Mouse (Mus musculus) urinary bladder, postnatal 25 days (tissue): ENCODE data around the gene Eml2.

ENCODE experiments used
- DNase-seq: peaks from one replicate; pipeline ENCODE4 v3.0.0; 2022; ENCODE audit warnings: low spot score

Eml2 gene

DNA sequence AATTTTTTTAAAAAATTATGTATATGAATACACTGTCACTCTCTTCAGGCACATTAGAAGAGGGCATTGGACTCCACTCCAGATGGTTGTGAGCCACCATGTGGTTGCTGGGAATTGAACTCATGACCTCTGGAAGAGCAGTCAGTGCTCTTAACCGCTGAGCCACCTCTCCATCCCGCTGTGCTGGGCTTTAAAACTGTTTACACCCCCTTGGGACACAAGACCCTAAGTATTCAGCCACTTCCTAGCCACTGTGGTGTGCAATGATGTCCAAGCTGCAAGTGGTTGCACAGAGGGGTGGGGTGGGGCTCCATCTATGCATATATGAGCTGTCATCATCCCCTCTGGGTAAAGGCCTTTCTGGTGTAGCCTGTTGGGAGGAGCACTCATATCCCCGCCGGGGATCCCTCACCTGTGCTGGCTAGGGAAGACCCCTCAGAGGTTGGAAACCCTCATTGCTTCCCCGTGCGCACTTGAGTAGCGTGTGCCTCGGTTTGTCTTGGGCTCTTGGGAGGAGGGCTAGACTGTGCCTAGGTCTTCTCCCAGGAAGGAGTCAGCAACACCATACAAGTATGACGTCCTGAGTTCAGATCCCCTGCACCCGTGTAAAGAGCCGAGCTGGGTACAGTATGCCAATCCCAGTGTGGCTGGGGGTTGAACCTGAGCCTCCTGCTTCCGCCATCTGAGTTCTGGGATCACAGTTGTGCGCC, 32.1 kb downstream of the Eml2 start:
- DNase-seq: no peak

DNA sequence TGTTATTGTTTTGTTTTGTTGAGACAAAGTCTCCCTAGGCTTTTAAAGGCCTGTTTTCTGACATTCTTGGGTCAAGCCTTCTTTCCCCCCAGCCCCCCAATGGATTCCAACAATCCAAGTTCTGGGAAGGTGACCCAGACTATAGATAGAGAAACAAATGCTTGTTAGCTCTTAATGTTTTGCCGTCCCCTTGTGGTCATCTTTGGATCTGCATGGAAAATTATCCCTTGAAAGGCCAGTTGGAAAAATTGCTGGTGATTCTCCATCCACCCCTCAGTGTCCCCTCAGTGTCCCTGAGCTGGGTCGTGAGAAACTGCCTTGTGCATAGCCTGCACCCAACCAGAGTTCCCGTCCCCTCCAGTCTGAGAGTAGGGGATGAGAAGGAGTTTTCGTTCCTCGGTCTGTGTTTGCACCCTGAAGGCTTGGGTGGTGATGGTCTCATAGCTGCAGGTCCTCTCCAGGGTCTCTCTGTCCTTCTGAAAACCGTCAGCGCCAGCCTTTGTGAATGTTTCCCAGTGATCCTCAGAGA, 32.8 kb downstream of the Eml2 start:
- peak; percentile 36 for DNase-seq

DNA sequence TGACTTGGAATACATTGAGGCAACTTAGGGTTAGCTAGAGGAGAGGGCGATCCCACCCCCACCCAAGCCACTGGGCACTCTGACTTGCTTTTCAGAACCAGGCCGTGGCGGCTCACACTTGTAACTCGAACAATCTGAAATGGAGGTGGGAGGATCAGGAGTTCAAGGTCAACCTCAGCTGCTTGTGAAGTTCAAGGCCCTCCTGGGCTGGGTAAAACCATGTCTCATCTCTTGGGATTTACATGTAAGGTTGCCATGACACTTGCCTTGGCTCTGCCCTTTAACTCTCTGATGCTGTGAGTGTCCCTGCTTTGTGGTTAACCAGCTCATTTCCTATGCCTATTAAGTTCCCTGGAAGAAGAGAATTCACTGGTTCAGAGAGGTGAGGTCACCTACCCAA, 33.3 kb downstream of the Eml2 start:
- no peak for DNase-seq

DNA sequence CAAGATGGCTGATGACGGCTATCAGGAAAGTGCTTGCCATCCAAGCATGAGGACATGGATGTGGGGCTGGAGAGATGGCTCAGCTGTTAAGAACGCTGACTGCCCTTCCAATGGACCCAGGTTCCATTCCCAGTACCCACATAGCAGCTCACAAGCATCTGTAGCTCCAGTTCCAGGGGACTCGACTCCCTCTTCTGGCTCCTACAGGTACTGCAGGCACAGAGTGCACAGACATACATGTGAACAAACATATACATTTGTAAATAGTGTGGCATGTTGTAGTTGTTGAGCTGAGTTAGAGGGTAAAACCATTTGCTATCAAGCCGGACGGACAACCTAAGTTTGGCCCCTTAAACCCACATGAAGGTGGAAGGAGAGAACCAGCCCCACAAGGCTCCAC, 33.8 kb downstream of the Eml2 start:
- DNase-seq: no peak

DNA sequence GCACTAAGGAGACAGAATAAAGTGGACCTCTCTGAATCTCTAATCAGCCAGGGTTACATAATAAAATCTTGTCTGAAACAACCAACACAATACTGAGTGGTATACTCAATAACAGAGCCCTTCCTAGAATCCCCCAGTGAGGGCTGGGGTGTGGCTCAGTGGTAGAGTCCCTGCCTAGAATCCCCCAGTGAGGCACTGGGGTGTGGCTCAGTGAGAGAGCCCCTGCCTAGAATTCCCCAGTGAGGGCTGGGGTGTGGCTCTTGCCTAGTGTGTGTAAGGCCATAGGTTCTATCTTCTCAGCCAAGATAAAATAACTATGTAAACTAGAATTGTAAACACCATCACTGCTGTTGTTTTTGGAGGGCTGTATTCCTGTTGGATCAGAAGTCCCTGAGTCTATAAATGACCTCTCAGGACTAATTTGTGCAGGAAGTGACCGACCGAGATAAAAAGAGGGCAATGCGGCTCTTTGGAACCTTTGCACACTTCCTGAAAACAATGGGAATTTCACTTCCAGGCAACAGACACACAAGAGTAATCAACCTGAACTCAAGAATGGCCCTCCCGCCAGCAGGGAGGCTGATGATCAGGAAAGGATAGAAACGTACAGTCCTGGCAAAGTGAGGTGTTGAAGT, 34.9 kb downstream of the Eml2 start:
- no peak for DNase-seq

DNA sequence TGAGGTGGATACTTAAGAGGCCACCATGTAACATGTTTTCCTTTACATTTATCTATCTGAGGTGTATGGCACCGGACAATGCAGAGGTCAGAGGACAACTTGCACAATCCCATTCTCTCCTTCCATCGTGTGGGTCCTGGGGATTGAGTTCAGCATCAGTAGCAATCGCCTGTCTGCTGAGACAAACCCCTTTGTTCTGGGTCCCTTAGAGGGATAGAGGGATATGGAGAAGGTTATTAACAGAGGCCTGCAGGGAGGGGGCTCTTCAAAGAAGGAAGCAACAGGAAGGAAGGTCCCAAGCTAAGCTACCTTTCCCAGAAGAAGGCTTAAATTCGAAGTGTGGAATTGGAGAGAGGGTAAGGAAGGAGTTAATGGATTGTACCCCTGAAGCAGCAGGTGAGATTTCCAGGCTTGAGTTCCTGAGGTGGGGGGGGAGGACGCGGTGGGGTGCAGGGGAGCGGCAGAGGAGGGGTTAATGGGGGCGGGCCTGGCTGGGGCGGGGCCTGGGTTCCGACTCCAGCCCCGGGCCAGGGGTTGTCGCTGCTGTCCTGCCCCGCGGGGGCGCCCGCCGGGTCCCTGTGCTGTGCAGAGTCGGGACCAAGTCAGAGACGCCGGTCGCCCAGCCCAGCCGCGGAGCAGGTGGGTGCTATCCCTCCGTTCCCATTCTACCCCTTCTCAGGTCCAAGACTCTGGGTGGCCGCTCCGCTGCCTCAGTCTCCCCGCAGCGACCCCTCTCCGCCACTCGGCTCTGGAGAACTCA, 36.0 kb downstream of the Eml2 start, which contains the start of gene Gpr4:
TSS of gene Gpr4 (plus strand) at position 543 of the 760 bp plus-strand sequence.
- no peak for DNase-seq

DNA sequence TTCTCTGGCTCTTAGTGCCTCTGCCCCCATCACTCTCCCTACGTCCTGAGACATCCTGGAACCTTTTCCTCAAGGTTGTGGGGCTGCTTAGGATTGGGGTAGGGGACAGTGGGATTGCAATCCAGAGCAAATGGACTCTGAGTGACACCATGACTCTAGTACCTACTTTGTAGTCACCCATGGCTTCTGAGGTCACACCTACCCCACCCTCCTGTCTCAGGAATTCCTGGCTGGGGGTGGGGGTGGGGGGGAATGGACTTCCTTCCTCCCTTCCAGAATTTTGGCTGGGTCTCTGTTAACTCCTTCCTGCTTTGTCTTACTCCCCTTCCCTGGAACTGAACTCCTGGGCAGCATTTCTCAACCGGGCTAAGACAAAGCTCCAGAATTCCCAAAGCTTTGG, 37.2 kb downstream of the Eml2 start:
- no peak for DNase-seq

DNA sequence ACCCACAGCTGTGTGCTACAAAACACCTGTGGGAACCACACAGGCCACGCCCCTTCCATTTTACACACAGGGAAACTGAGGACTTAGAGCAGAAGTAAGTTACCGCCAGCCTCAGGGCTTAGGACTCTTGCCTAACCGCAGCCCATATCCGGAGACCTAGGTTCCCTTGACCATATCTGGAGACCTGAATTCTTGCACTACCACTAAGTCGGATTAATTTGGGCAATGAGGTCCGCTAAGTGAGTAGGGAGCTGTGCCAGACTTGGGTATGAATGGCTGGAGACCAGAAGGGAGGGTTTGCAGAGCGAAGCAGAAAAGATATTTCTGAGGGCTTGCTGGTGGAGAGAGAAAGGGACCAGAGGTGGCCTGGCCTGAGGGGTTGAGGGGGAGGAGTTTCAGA, 38.1 kb downstream of the Eml2 start:
- no peak for DNase-seq

DNA sequence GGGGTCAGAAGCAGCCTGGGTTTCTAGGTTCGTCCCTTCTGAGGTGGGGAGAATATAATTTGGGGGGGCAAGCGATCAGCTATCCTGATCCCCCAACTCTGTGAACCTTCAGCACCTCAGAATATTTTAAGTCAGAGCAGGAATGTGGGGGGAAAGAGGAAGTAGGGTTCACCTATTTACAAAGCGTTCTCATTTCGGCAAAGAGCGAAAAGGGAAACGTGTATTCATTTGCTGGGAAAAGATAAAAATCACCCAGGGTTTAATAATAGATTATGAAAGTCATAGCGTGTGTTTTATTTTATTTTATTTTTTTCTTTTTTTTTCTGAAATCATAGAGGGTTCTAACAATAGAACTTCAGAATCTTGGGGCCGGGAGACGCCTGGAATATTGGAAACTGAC, 38.7 kb downstream of the Eml2 start:
- no peak for DNase-seq

DNA sequence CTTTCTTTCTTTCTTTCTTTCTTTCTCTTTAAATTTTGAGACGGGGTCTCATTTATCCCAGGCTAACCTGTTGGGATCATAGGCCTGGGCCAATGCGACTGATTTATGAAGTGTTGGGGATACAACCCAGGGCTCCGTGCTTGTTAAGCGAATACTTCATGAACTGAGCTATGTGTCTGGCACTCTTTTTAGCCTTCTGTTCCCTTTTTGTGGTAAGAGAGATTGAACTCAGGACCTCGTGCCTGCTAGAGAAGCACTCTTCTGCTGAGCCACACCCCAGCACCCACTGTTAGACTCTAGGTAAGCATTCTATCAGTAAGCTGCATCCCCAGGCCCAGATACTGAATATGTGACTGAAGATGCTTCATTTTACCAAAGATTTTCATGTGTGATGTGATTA, 41.3 kb downstream of the Eml2 start:
- no peak for DNase-seq

DNA sequence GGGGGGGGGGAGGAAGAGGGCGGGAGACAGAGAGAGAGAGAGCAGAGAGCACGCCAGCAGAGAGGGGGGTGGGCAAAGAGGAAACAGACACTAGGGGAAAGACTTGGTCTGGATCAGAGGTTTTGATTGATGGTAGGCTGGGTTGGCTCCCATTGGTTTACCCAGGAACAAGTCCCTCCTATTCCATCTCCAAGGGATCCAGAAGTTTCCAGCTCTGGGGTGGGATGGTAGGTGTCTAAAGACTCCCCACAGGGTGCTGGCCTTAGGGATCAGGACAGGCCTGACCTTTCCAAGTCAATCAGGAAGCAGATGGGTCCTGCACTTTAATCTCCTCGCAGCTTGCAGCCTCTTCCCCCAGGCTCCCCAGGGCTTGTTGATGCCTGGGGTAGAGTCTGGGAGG, 41.7 kb downstream of the Eml2 start:
- DNase-seq: no peak

DNA sequence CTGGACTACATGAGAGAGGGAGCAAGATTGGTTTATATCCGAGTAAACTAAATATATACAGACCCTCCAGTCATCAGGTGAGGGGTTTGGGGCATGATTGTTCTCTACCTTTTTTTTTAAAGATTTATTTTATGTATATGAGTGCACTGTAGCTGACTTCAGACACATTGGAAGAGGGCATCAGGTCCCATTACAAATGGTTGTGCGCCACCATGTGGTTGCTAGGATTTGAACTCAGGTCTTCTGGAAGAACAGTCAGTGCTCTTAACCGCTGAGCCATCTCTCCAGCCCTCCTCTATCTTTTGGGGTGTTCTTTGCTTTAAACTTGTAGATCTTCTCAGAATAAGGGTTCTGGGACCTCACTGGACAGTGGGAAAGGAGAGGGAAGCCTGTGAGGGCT, 43.8 kb downstream of the Eml2 start:
- no peak for DNase-seq

DNA sequence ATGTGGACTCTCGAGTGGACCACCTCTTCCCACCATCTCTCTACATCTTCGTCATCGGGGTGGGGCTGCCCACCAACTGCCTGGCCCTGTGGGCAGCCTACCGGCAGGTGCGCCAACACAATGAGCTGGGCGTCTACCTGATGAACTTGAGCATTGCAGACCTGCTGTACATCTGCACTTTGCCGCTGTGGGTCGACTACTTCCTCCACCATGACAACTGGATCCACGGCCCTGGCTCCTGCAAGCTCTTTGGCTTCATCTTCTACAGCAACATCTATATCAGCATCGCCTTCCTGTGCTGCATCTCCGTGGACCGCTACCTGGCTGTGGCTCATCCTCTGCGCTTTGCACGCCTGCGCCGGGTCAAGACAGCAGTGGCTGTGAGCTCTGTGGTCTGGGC, 46.0 kb downstream of the Eml2 start:
- DNase-seq: no peak

DNA sequence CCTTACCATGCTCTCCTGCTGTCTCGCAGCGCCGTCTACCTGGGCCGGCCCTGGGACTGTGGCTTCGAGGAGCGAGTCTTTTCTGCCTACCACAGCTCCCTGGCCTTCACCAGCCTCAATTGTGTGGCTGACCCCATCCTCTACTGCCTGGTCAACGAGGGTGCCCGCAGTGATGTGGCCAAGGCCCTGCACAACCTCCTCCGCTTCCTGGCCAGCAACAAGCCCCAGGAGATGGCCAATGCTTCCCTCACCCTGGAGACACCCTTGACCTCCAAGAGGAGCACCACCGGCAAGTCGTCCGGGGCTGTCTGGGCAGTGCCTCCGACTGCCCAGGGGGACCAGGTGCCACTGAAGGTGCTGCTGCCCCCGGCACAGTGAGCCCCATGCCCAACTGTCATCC, 46.7 kb downstream of the Eml2 start:
- DNase-seq: no peak

DNA sequence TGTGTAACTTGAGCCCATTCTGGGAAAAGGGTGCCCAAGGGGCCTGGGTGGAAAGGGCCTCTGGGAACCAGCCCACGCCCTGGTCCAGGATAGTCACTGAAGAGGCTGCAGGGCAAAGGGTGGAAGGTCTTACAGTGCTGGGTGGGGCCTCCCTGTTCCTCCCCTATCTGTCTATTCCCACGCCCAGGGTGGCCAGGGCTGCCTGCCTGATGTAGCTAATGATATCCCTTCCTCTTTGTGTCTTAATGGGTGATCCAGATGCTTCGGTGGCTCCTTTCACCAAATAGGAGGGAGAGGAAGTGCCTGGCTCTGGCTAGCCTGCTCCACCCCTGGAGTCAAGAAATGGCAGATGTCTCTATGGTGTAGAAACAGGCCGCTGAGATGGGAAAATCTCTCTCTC, 48.7 kb downstream of the Eml2 start:
- DNase-seq: no peak

DNA sequence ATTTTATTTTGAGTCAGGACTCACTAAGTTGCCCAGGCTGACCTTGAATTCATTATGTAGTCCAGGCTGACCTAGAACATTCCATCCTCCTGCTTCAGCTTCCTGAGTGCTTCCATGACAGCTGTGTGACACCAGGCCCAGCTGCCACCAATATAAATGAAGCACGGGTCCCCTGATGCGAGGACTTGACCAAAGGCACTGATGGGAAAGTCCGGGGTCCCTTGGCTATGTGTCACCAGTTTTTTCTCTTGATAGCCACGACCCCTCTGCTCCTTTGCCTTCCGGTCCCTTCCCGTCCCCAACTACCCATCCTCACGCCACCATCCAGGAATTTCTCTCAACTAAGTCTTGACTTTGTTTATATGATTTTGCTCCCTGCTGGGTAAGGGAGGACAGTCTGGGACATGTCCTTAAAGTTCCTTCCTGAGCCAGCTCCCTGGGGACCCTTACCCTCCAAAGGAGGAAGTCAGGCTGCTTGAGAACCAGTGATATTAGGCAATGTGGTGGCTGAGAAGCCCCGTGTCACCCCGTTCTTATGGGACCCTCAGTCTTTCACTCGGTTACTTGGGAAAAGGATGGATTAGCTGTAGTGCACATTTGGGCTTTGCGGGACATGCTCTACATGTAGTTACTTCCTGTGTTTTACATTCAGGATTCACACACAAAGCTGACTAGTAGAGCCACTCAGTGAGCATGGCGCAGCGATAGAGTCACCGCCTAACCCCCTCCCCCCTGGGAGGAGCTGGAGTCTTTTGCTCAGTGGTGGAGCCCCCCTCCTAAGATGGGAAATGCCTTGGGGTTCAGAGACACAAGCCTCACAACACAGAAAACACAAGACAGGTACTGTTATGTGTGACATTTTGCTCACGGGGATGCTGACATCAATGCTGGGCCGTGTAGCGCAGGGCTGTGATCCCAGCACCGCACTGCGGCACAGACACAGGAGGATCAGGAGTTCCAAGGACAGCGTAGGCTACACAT, 50.9 kb downstream of the Eml2 start:
- DNase-seq: peak; percentile 27

DNA sequence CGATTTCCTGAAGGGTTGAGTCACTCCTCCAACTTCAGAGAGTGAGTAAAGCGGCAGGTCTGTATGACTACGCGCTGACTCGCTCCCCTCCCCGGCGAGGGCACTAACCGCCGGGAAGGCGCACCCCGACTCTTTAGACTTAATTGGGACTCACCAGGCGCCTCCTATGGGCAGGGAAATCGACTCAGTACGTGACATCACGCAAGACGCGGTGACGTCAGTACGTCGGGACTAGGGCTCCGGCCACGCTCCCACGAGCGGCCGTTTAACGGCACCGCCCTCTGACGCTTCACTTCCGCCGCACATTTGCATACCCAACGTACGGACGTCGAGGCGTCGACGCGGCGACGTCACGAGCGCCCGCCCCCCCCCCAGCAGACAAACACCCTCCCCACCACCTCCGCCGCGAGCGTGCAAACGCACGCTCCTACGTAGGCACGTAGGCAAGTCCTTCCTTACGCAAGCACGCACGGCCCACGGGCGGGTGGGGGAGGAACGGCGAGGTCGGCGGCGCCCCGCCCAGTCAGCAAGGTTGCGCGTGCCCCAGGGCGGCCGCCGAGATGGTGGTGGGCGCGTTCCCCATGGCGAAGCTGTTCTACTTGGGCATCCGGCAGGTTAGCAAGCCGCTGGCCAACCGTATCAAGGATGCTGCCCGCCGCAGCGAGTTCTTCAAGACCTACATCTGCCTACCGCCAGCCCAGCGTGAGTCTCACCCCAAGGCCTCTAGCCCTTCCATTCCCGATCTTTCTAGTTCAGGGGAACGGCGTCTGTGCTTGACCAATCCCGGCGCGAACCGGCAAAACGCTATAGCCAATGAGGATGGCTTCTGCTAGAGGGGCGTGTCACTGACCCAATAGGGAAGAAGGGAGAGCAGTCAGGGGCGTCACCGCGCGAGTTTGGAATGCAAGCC, 51.9 kb downstream of the Eml2 start, which contains the start of gene Opa3:
TSS of gene Opa3 (plus strand) at position 452 of the 910 bp plus-strand sequence.
- peak; percentile 97 for DNase-seq

DNA sequence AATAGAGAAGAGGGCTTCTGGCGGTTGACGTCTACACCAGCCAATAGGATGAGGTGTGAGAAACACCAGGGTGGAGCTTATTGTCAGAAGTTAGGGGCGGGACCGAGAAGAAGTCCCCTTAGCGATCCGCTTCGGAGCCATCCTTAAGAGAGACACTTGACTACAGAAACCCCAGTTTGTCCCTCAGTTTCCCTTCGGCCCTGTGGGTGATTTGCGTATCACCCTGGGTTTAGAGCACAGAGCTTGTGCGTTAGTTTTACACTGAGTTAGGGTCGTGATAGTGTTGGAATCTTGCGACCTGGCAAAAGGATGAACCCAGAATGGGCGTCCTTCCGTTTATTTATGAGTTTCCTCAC, 52.5 kb downstream of the Eml2 start:
- DNase-seq: no peak

DNA sequence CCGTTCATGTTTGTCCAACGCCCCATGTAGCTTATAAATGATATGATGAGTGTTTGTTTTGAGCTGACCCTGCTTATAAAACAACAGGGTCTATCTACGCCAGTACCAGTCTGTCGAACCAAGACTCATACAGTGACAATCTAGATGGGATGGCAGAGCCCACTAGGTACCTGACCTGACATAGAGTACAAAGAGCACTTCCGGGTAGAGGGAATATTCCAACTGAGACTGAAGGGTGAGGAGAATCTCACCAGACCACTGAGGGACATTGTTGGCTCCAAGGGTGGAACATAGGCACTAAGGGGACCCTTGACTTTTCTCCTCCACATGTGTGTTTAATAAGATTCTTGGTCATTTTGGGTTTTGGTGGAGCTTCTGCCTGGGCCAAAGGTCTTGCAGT, 53.2 kb downstream of the Eml2 start:
- no peak for DNase-seq

DNA sequence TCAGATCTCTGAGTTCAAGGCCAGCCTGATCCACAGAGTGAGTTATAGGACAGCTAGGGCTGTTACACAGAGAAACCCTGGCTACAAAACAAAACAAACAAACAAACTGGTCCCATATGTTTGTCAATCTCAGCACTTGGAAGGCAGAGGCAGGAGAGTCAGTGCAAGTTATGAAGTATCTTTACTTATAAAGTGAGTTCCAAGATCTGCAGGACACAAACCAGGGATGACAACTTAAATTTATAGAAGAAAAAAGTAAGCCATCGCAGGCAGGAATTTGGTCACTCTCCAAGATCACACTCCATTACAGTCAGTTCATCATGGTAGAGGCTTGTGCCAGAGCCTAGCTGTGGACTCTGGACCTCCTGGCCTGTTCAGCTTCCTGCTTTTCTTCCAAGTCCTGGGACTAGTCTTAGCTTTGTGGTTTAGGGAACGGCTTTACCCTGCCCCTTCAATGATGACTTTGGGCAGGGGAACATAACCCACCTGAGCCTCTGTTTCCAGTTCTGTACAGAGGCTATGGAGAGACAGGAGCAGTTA, 53.9 kb downstream of the Eml2 start:
- no peak for DNase-seq
